Mouse (Mus musculus): ENCODE measurements at regions not wholly inside any gene's neighbourhood (a gene's known extent, or its start where the extent isn't known, plus 50 kb on each side); places are given as distances from the start of the nearest gene placed in this dataset.
A peak's percentile ranks its signal among the peaks of the same experiment; 100 is the strongest.

DNA sequence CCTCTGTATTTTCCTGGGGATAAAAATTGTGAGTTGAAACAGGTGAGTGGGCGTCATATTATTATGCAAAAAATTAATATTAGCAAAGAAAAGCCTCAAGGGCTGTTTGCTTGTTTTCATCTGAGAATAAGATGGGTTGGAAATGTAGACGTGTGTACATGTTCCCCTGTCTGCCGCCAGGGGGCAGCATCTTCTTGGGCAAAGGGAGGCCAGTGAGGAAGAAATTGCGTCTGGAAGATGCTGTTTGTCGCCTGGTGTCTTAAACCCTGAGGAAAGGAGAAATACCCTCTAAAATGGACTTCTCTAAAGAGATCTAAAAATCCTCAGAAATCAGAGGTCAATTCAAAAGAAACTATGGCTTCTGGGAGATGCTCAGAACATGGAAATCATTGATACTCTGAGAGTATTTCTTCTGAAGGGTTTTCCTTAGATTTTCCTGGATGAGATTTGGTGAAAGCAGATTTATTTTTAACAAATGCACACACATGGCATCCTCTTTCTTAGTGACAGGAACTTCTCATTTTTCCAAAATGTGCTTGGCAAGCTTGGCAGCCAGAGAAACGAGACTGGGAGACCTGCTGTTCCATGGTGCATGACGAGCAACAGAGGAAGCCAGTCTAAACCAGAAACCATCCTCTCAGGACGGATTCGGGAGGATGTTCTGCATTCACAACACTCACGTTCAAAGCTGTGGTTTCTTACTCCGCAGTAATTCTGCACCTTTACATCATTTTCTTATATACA, 222.8 kb upstream of the Btbd3 start:
- no peaks in the 10 kb centered on the region for H3K9me3 ChIP-seq (ENCODE audit: control insufficient read depth, low read length)
- H3K4me1 ChIP-seq (replicated peaks; ENCODE audit: control insufficient read depth, insufficient read depth, low read length), result no peaks in the 10 kb centered on the region
- no peaks in the 10 kb centered on the region for H3K27me3 ChIP-seq (ENCODE audit: control insufficient read depth, insufficient read depth, low read length)
- peak; percentile 85 for ATAC-seq (replicated peaks; ENCODE audit: low FRiP score)
- no peak overlapping the region for H3K4me3 ChIP-seq (ENCODE audit: low read depth, low read length)
- peak; percentile 82 for DNase-seq (ENCODE audit: low spot score)
- H3K27ac ChIP-seq (ENCODE audit: low read depth, low read length), result no peak overlapping the region
- no peaks in the 10 kb centered on the region for H3K36me3 ChIP-seq (ENCODE audit: control insufficient read depth, insufficient read depth, low read length)
- WGBS, result 45% methylated on average over 11 of the region's 11 CpGs
- H3K9ac ChIP-seq (ENCODE audit: low read length), result no peak overlapping the region
- H3K4me2 ChIP-seq (ENCODE audit: low read depth, low read length, severe bottlenecking), result no peak overlapping the region

DNA sequence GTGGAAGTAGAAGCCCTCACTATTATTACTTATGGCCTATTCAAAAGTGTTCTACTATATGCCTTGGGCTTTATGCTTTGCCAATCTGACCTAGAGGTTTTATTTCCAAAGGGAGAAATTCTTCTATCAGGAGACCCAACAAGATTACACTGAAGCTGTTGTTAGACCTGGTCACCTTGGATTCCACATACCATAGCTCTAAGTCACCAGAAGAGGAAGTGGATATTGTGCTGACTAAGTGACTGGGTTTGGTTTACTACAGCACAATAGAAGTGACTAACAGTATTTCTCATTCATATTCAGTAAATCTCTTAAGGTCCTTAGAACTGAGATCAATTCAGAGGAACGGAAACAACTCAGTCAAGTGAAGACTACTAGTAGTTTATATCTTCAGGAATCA, 229.0 kb upstream of the Btbd3 start:
- Histone ChIP-seq H3K9ac (ENCODE audit: low read length) (no peak overlapping the region), H3K27ac (ENCODE audit: low read depth, low read length) (no peak overlapping the region), H3K4me1 (replicated peaks; ENCODE audit: control insufficient read depth, insufficient read depth, low read length) (no peaks in the 10 kb centered on the region), H3K36me3 (ENCODE audit: control insufficient read depth, insufficient read depth, low read length) (no peaks in the 10 kb centered on the region), H3K27me3 (ENCODE audit: control insufficient read depth, insufficient read depth, low read length) (no peaks in the 10 kb centered on the region), H3K9me3 (ENCODE audit: control insufficient read depth, low read length) (no peaks in the 10 kb centered on the region), H3K4me2 (ENCODE audit: low read depth, low read length, severe bottlenecking) (no peak overlapping the region), H3K4me3 (ENCODE audit: low read depth, low read length) (no peak overlapping the region)
- 97% methylated on average over 1 of the region's 1 CpGs for WGBS
- ATAC-seq (replicated peaks; ENCODE audit: low FRiP score) (no peak), DNase-seq (ENCODE audit: low spot score) (no peak)

DNA sequence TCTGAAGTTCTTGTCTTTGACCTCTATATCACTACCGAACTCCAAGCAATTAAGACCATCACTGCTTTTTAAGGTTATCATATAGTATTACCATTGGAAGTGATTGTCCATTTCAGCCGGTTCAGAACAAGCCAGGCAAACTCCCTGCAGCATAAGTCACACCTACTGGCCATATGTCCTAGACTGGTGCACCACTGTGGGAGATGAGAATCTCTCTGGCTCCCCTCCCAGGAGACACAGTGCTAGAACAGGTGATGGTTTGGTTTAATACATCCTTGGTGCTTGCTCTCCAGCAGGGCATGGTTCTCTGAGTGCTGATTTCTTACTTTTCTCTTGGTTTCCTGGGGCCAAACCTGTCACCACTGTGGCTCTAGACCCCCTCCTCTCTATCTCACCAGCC, 232.8 kb upstream of the Btbd3 start:
- H3K4me2 ChIP-seq (ENCODE audit: low read depth, low read length, severe bottlenecking), result no peak overlapping the region
- H3K36me3 ChIP-seq (ENCODE audit: control insufficient read depth, insufficient read depth, low read length), result no peaks in the 10 kb centered on the region
- DNase-seq (ENCODE audit: low spot score), result no peak
- no peaks in the 10 kb centered on the region for H3K27me3 ChIP-seq (ENCODE audit: control insufficient read depth, insufficient read depth, low read length)
- no peaks in the 10 kb centered on the region for H3K4me1 ChIP-seq (replicated peaks; ENCODE audit: control insufficient read depth, insufficient read depth, low read length)
- 88% methylated on average over 2 of the region's 2 CpGs for WGBS
- H3K9me3 ChIP-seq (ENCODE audit: control insufficient read depth, low read length), result no peaks in the 10 kb centered on the region
- ATAC-seq (replicated peaks; ENCODE audit: low FRiP score), result 0 out of 2 replicates have a peak, but pooled peaks have one; percentile 21
- H3K4me3 ChIP-seq (ENCODE audit: low read depth, low read length), result no peak overlapping the region
- H3K9ac ChIP-seq (ENCODE audit: low read length), result no peak overlapping the region
- no peak overlapping the region for H3K27ac ChIP-seq (ENCODE audit: low read depth, low read length)

GRCm38 (mm10) chr2:137981766-137982165, 274.6 kb upstream of the Btbd3 start:
- Histone ChIP-seq H3K27ac (ENCODE audit: low read depth, low read length) (no peak overlapping the region), H3K4me1 (replicated peaks; ENCODE audit: control insufficient read depth, insufficient read depth, low read length) (no peaks in the 10 kb centered on the region), H3K4me2 (ENCODE audit: low read depth, low read length, severe bottlenecking) (no peak overlapping the region), H3K4me3 (ENCODE audit: low read depth, low read length) (no peak overlapping the region), H3K27me3 (ENCODE audit: control insufficient read depth, insufficient read depth, low read length) (no peaks in the 10 kb centered on the region), H3K36me3 (ENCODE audit: control insufficient read depth, insufficient read depth, low read length) (no peaks in the 10 kb centered on the region), H3K9ac (ENCODE audit: low read length) (no peak overlapping the region), H3K9me3 (ENCODE audit: control insufficient read depth, low read length) (no peaks in the 10 kb centered on the region)
- 40% methylated on average over 3 of the region's 3 CpGs for WGBS
- no peak for ATAC-seq (replicated peaks; ENCODE audit: low FRiP score)
- DNase-seq (ENCODE audit: low spot score), result no peak

DNA sequence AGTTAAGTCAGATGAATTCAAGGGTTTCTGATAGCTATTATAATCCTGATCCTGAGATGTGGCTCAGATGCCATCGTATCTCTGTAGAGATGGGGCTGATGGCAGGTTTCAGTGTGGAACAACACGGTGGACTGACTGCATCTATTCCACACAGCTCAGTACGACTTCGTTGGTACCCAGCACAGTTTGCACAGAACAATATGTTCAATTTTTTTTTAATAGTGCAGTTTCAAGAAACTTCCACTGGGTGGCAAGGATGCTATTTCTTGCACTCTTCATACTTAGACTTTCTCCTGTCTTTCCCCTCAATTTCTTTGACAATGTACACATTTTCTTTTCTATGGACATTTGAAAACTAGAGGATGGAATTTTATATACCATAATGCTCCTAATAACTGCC, 278.6 kb upstream of the Btbd3 start:
- Histone ChIP-seq H3K4me2 (ENCODE audit: low read depth, low read length, severe bottlenecking) (no peak overlapping the region), H3K4me1 (replicated peaks; ENCODE audit: control insufficient read depth, insufficient read depth, low read length) (no peaks in the 10 kb centered on the region), H3K36me3 (ENCODE audit: control insufficient read depth, insufficient read depth, low read length) (no peaks in the 10 kb centered on the region), H3K4me3 (ENCODE audit: low read depth, low read length) (no peak overlapping the region), H3K27ac (ENCODE audit: low read depth, low read length) (no peak overlapping the region), H3K27me3 (ENCODE audit: control insufficient read depth, insufficient read depth, low read length) (no peaks in the 10 kb centered on the region), H3K9me3 (ENCODE audit: control insufficient read depth, low read length) (no peaks in the 10 kb centered on the region), H3K9ac (ENCODE audit: low read length) (no peak overlapping the region)
- ATAC-seq (replicated peaks; ENCODE audit: low FRiP score) (peak; percentile 68), DNase-seq (ENCODE audit: low spot score) (no peak)
- 60% methylated on average over 4 of the region's 4 CpGs for WGBS

DNA sequence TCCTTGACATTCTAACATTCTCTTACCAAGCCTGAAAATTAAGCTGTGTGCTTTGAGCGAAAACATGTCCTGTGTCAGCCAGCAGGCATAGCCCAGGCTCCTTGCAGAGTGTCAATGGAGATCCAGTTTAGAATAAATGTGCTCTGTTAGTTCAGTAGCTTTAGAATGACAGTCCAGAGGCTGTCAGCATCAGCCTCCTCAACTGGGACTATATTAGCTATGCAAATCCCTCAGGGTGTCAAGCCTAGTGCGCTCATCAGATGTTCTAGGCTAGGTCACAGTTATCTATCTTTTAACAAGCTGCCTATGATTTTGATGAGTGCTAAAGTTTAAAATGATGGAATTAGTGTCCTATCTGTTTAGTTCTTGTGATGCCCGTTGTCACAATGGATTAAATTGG, 281.7 kb upstream of the Btbd3 start:
- no peaks in the 10 kb centered on the region for H3K4me1 ChIP-seq (replicated peaks; ENCODE audit: control insufficient read depth, insufficient read depth, low read length)
- no peak overlapping the region for H3K9ac ChIP-seq (ENCODE audit: low read length)
- no peak overlapping the region for H3K4me2 ChIP-seq (ENCODE audit: low read depth, low read length, severe bottlenecking)
- WGBS, result 75% methylated on average over 3 of the region's 3 CpGs
- ATAC-seq (replicated peaks; ENCODE audit: low FRiP score) (no peak), DNase-seq (ENCODE audit: low spot score) (no peak)
- H3K27me3 ChIP-seq (ENCODE audit: control insufficient read depth, insufficient read depth, low read length), result no peaks in the 10 kb centered on the region
- H3K36me3 ChIP-seq (ENCODE audit: control insufficient read depth, insufficient read depth, low read length), result no peaks in the 10 kb centered on the region
- H3K4me3 ChIP-seq (ENCODE audit: low read depth, low read length), result no peak overlapping the region
- no peaks in the 10 kb centered on the region for H3K9me3 ChIP-seq (ENCODE audit: control insufficient read depth, low read length)
- H3K27ac ChIP-seq (ENCODE audit: low read depth, low read length), result no peak overlapping the region

DNA sequence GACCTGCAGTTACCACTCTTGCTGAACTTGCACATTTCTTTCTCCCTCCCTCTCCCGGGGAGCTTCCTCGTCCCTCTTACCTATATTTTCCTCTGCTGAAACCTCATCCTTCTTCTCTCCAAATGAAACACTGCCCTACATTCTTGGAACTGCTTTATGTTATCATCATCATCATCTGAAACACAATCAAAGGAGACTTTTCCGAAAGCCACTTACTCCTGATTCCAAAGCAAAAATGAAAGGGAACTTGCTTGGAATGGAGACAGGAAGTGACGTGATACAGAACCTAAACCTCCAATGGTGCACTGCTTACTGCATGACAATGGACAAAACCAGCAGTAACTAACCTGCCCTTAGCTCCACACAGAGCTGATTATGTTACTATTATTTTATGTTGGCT, 287.2 kb upstream of the Btbd3 start:
- Histone ChIP-seq H3K4me1 (replicated peaks; ENCODE audit: control insufficient read depth, insufficient read depth, low read length) (no peaks in the 10 kb centered on the region), H3K4me3 (ENCODE audit: low read depth, low read length) (no peak overlapping the region), H3K9me3 (ENCODE audit: control insufficient read depth, low read length) (no peaks in the 10 kb centered on the region), H3K4me2 (ENCODE audit: low read depth, low read length, severe bottlenecking) (no peak overlapping the region), H3K27ac (ENCODE audit: low read depth, low read length) (no peak overlapping the region), H3K9ac (ENCODE audit: low read length) (no peak overlapping the region), H3K27me3 (ENCODE audit: control insufficient read depth, insufficient read depth, low read length) (no peaks in the 10 kb centered on the region), H3K36me3 (ENCODE audit: control insufficient read depth, insufficient read depth, low read length) (no peaks in the 10 kb centered on the region)
- ATAC-seq (replicated peaks; ENCODE audit: low FRiP score) (no peak), DNase-seq (ENCODE audit: low spot score) (no peak)
- 88% methylated on average over 4 of the region's 4 CpGs for WGBS

GRCm38 (mm10) chr2:137966460-137967076, 289.8 kb upstream of the Btbd3 start:
- ATAC-seq (replicated peaks; ENCODE audit: low FRiP score), result no peak

GRCm38 (mm10) chr2:137954830-137955229, 301.5 kb upstream of the Btbd3 start:
- Histone ChIP-seq H3K9ac (ENCODE audit: low read length) (no peak overlapping the region), H3K27me3 (ENCODE audit: control insufficient read depth, insufficient read depth, low read length) (no peaks in the 10 kb centered on the region), H3K4me3 (ENCODE audit: low read depth, low read length) (no peak overlapping the region), H3K27ac (ENCODE audit: low read depth, low read length) (no peak overlapping the region), H3K36me3 (ENCODE audit: control insufficient read depth, insufficient read depth, low read length) (no peaks in the 10 kb centered on the region), H3K4me2 (ENCODE audit: low read depth, low read length, severe bottlenecking) (no peak overlapping the region), H3K9me3 (ENCODE audit: control insufficient read depth, low read length) (no peaks in the 10 kb centered on the region), H3K4me1 (replicated peaks; ENCODE audit: control insufficient read depth, insufficient read depth, low read length) (no peaks in the 10 kb centered on the region)
- DNase-seq (ENCODE audit: low spot score) (no peak), ATAC-seq (replicated peaks; ENCODE audit: low FRiP score) (no peak)
- WGBS, result 89% methylated on average over 2 of the region's 2 CpGs

More at GRCm38 (mm10) chr2:137966460-137967076, 289.8 kb upstream of the Btbd3 start:
- no peaks in the 10 kb centered on the region for H3K27me3 ChIP-seq (ENCODE audit: control insufficient read depth, insufficient read depth, low read length)
- no peaks in the 10 kb centered on the region for H3K36me3 ChIP-seq (ENCODE audit: control insufficient read depth, insufficient read depth, low read length)
- H3K4me3 ChIP-seq (ENCODE audit: low read depth, low read length), result no peak overlapping the region
- no peaks in the 10 kb centered on the region for H3K9me3 ChIP-seq (ENCODE audit: control insufficient read depth, low read length)
- no peak overlapping the region for H3K4me2 ChIP-seq (ENCODE audit: low read depth, low read length, severe bottlenecking)
- 38% methylated on average over 10 of the region's 10 CpGs for WGBS
- no peak overlapping the region for H3K27ac ChIP-seq (ENCODE audit: low read depth, low read length)
- H3K4me1 ChIP-seq (replicated peaks; ENCODE audit: control insufficient read depth, insufficient read depth, low read length), result no peaks in the 10 kb centered on the region
- no peak overlapping the region for H3K9ac ChIP-seq (ENCODE audit: low read length)
- no peak for DNase-seq (ENCODE audit: low spot score)
